Mouse (Mus musculus): ENCODE results near the gene Pih1d1.

GRCm38 (mm10) chr7:45204380-45205143, 50.5 kb downstream of the Pih1d1 start, which contains the start of gene Ccdc155:
- 0 out of 2 replicates have a peak, but pooled peaks have one; percentile 3 for TF ChIP-seq CTCF (IDR thresholded peaks at IDR 0.05; ENCODE audit: low read depth)
- TF ChIP-seq EP300 (IDR thresholded peaks at IDR 0.05; ENCODE audit: low read depth): no peak
